Mouse (Mus musculus): ENCODE data around the gene Hmgn3.

Gene Hmgn3

DNA sequence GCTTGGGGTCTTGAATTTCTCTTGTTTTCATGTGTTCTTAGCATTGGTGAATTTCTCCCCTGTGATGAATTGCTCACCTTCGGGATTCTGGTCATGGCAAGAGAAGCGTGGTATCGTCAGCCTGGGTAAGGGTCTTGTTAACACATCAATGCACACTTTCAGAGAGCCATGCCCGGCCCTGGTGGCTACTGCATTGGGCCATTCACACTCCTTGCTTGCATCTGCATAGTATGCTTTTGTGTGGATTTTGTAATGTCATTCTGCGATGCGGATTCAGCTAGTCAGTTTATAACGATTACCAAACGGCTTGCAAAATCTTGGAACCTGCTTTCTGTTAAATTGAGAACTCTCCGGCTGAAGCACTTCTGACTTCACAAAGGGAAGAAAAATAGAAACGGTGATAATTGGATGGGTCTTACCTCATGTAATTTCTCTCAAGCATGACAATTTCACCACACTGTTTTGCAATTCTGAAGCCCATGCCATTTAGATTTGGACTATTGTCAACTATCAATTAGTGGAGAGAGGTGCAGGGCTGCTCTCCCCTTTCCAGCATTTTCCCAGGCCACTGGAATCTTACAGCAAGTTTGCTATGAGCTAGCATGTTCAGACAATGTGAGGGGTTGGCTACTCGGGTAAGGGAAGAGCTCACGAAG, 47.7 kb downstream of the Hmgn3 start:
- DNase-seq (ENCODE audit: low spot score), result no peak

DNA sequence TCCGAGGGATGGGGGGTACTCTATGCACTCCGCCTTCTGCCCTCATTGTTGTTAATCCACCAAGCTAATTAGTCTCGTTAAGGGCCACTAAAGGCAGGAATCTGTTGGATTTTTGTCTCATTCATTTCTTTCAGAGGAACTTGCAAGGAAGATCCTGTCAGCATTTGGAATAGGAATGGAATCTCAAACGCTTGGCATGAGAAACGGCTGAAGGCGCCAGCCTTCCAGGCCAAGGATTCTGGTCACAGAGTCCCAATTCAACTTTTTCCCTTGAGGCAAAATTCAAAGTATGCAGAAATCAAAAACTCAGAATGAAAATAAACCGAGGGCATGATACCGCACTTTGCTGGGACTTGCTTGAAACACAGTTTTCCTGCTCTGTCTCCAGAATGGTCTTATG, 48.7 kb downstream of the Hmgn3 start:
- DNase-seq (ENCODE audit: low spot score), result no peak

DNA sequence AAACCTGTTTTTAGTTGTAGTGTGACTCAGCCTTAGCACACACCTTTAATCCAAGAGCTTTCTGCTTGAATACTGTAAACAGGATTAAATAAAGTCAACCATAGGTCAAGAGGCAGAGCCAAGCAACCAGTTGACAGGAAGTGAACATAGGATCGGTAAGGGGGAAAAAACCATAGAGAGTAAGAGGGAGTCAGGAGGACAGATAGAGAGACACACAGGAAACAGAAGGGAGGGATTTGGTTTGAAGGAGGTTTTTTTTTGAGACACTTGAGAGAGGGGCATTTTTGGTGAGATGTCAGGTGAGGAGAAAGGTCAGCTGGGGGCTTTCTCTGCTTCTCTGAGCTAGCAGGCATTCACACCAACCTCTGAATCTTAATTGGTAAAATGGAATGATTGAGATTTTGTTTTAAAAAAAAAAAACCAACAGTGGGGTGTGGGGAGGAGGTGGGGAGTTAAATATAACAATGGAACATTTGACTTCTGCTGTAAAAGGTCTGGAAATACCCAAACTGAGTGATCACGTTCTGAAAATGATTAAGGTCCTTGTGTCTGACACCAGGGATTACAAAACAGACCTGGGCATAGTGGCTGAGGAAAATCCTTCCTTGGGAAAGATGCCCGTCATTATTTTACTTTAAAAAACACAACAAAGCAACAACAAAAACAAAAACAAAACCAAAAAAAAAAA, 51.7 kb downstream of the Hmgn3 start:
- DNase-seq (ENCODE audit: low spot score), result no peak

DNA sequence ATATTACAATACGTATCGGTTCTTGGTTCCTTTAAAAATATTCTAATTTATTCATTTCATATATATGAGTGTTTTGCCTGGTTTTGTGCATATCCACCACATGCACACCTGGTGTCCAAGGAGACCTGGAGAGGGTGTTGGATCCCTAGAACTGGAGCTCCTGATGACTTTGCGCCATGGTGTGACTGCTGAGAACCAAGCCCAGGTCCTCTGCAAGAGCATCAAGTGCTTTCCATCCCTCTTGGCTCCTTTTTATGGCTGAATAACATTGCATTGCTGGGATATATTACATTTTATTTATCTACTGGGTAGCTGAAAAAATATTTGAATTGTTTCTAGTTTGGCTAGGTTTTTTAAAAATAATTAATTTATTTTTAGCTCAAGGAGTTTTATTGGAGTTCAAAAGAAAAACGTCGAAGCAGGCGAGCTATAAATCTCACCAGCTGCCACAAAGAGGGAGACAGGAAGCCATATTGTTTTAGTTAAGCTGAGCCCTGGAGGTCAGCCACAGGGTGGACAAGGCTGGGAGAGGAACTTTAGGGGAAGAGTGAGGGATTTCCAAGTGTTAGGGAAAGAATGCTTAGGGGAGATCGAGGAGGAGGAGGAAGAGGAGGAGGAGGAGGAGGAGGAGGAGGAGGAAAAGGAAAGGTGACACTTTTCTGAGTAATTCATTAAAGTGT, 62.6 kb downstream of the Hmgn3 start:
- DNase-seq (ENCODE audit: low spot score), result no peak

DNA sequence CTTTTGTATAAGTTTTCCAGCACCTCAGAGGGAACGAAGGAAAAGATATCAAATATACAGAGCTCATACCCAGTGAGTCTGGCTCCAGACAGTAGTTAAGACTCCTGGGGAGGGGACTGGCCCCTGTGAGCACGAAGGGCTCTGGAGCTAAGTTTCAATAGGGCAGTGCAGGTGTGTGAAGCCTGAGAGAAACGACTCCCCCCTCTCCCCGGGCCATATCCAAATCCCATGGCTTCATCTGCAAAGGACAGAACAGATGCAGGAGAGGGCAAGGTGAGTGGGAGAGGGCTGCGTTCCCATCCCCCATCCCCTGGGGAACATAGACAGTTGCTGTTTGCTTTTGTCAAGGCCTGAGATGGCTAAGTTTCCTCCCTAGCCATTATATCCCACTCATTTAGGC, 63.4 kb downstream of the Hmgn3 start:
- no peak for DNase-seq (ENCODE audit: low spot score)

GRCm38 (mm10) chr9:83082296-83082695, 64.2 kb downstream of the Hmgn3 start:
- DNase-seq (ENCODE audit: low spot score), result no peak

DNA sequence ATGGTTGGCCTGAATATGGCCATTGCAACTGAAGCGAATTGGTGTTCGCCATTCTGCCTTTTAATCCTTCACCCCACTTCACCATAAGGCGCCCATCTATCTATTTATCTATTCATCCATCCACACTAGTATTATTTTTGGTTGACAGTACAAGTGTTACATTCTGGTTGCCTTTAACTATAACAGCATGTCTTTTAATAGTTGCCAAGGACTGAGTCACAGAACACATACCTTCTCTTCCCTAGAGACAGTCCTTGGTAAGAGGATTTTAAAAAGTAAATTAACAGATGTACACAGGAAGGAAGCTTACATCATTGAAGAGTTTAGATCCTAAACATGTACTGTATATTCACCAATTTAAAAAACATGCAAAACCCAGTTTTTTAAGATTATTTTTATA, 66.8 kb downstream of the Hmgn3 start:
- DNase-seq (ENCODE audit: low spot score), result no peak

DNA sequence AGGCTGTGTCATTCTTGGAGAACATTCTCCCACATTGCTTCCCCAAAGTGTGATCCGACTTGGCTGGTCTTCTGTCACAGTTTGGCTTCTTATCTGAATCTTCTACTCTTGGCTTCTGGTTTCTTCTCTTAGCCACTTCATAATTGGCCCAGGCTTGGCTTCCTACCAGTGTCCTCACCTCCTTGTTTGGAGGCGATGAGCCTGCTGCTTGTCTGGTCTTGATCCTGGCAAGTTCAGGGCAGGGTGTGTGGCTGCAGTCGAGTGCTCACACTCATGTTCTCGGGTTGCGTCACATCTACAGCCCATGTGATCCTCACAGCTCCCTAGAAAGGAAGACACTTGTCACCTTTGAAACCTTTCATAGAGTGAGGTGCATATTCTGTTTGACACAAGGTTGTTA, 78.2 kb downstream of the Hmgn3 start:
- no peak for DNase-seq (ENCODE audit: low spot score)

GRCm38 (mm10) chr9:83061289-83061688, 85.2 kb downstream of the Hmgn3 start:
- DNase-seq (ENCODE audit: low spot score), result no peak
